Mouse (Mus musculus) frontal cortex, postnatal 10 days (tissue): ENCODE measurements at regions not wholly inside any gene's neighbourhood (a gene's known extent, or its start where the extent isn't known, plus 50 kb on each side); places are given as distances from the start of the nearest gene placed in this dataset.
A peak's percentile ranks its signal among the peaks of the same experiment; 100 is the strongest.

Experiments used
- DNase-seq, 2 experiments: peaks; one replicate each; pipeline ENCODE4 v3.0.0; 2022; ENCODE audit warnings: low spot score in 2 of 2, mixed read lengths in 1 of 2

DNA sequence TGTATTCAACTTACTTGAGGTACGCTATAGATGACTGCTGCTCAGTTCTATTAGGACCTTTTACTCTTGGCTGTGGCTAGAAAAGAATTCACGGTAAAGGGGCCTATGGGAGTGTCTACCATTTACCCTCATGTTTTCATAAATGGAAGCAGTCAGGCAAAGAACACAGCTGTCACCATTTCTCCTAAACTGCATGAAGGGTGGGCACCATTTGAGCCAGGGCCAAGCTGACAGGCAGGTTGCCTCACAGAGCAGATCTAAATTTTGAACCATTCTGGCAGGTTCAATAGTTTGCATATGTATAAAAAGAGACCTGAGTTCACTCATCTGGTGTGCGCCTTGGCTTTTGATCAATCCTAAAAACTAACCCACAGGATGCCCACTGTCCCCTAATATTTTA is 410.3 kb downstream of the Rwdd3 start:
- DNase-seq = no peak

DNA sequence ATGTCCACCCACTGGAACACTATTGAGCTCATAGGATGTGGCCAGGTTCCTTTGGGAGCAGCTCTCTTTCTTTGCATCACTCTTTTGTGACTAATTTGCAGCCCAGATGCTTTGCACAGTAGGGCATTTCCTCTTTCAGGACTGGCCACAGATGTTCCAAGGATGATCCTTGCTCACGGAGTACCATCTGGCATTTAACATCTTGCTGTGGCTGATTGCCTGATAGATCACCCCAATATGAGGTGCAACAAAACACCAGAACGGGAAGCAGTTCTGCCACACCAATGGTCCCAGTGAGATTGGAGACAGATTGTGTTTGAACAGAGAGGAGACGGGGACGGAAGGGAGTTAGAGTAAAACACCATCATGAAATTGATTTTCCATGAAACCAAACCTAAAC is 423.0 kb downstream of the Rwdd3 start:
- DNase-seq = no peak

DNA sequence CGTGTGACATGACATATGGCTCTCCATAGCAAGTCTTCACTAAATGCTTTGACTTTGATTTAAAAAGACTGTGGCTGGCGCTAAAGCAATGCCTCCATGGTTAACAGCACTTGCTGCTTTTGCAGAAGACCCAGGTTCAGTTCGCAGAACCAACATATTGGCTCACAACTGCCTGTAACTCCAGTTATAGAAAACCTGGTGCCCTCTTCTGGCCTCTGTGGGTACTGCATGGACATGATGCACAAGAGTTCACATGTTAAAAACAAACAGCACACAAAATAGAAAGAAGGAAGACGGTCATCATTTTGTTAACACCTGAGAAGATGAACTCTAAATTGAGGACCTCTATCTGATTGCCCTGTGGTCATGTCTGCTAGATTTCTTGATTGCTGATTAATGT is 423.8 kb downstream of the Rwdd3 start:
- no peak for DNase-seq

- DNase-seq = no peak
Observed at GRCm38 (mm10) chr3:120733332-120733731, 438.2 kb downstream of the Rwdd3 start.

DNA sequence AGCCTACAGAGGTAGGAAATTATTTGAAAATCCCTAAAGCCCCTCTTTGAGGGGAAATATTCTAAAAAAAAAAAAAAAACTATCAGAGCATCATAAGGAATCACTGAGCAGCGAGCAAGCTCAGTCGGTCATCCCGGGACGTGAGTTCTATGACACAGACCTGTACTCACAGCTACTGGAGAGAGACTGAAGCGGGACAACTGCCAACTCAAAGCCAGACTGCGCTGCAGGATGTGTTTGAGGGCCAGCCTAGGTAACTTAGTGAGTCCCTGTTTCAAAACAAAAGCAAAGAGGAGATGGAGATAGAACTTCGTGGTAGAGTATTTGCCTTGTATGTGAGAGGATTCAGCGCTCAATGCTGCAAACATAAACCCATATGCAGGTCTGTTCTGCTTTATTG is 439.1 kb downstream of the Rwdd3 start:
- no peak for DNase-seq

GRCm38 (mm10) chr3:120731287-120731686 is 440.2 kb downstream of the Rwdd3 start:
- DNase-seq = peak in 1 of 2 experiments; percentile 17

GRCm38 (mm10) chr3:120730225-120730624 is 441.3 kb downstream of the Rwdd3 start:
- no peak for DNase-seq

DNA sequence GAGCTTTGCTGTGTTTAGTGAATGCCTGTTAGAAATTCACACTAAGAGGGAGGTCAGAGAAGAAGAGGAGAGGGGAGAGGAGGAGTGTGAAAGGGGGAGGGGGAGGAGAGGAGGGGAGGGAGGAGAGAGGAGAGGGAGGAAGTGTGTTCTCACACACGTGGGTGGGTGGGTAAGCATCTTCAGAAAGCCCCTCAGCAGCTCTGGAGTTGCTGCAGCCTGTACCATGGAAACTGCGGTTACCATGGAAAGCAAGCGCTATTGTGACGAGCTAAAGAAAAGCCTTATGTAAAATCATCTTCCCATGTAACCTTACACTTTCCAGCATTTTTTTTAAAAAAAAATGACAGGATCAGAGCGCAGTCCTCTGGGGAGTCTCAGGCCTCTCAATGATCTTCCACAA is 441.8 kb downstream of the Rwdd3 start:
- DNase-seq = peak; percentile 45 to 71

- no peak for DNase-seq
Observed at GRCm38 (mm10) chr3:120685227-120685626, 486.3 kb downstream of the Rwdd3 start.

DNA sequence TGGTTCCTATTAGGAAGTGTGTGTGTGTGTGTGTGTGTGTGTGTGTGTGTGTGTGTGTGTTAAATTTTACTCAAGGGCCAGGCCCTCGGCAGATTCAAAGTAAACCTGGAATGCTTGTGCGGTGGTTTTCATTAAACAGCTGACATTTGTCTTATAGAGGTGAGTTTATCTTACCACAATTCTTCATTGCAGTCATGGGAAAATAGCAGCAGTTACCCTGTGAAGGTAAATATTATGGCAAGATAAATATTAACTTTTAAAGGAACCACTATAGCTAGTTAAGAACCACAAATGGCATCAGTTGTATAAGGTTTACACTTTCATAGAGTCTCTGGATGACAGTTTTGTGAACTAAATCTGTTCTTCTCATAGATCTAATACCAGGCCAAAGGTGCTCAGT is 495.6 kb downstream of the Rwdd3 start:
- no peak for DNase-seq

- DNase-seq = no peak
Observed at GRCm38 (mm10) chr3:120668654-120669053, 502.8 kb downstream of the Rwdd3 start.

DNA sequence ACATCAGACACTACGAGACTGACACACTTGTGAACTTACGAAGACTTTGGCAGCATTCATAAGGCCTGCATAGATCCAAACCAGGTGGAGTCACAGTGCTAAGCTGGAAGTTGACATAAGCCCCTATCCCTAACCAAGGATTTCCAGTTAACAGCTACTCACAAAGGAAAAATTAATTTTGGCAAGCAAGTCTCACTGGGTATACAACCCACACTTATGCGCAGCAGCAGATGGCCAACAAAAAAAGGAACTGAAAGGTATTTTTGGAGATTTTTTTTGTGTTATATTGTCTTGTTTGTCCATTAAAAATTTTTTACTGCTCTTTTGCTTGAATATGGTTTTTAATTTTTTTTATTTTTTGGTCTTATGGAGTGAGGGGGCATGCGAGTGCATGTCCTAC is 509.0 kb downstream of the Rwdd3 start:
- DNase-seq = no peak

- DNase-seq = no peak
Observed at GRCm38 (mm10) chr3:120660776-120661175, 510.7 kb downstream of the Rwdd3 start.

DNA sequence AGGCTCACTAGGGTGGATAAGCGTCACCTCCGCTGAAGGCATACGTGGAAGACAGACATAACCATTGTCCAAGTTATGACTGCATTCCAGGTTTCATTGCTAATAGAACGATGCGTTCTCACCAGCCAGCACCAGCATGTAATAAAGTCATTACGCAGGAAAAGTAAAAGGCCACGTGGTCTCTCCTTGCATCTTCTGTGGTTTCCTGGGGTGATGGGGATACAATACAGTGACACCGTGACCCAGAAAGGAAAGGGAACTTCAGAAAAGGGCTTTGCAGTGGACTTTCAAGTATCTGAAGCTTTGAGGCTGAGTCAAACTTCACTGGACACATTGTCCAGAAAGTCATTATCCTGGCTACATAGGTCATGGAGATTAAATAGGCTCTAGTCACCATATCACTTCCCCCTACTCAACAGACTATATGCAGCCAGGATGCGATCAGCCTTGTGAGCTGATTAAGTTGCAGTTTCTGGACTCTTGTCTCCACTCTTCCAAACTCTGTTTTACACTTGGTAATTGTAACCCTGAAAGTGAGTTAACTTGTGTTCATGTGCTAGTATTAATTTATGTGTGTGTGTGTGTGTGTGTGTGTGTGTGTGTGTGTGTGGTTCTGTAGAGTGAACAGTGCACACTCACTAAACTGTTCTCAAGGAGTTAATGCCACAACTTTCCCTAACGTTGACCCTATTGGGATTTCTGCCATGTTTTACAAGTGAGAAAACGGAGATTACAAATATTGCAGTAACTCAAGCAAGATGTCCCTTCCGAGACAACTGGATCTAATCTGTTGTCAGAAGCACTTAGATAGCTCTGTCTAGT is 522.2 kb downstream of the Rwdd3 start:
- DNase-seq = no peak

GRCm38 (mm10) chr3:120648391-120648790 is 523.1 kb downstream of the Rwdd3 start:
- DNase-seq = no peak

GRCm38 (mm10) chr3:120636669-120637305 is 534.7 kb downstream of the Rwdd3 start:
- peak in 1 of 2 experiments; percentile 10 for DNase-seq

GRCm38 (mm10) chr3:120618358-120618757 is 553.1 kb downstream of the Rwdd3 start:
- DNase-seq = no peak

- DNase-seq = no peak
Observed at GRCm38 (mm10) chr3:120594226-120594625, 577.3 kb downstream of the Rwdd3 start.

DNA sequence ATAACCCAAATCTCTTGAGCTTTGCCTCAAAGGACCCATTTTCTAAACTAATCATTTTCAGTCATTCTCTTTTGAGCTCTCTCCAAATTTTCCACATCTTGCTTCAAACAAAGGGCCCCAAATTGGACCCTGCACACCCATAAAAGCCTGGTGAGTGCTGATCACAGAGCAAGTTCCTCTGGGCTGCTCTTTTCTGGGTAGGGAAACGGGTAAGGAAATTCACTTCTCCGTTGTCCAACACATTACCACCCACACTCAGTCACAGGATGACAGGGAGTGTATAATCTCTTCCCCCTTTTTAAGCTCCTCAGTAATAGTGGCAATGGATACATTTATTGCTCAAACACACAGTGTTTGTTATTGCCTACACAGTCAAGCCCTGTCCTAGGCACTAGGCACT is 580.3 kb downstream of the Rwdd3 start:
- DNase-seq = no peak

DNA sequence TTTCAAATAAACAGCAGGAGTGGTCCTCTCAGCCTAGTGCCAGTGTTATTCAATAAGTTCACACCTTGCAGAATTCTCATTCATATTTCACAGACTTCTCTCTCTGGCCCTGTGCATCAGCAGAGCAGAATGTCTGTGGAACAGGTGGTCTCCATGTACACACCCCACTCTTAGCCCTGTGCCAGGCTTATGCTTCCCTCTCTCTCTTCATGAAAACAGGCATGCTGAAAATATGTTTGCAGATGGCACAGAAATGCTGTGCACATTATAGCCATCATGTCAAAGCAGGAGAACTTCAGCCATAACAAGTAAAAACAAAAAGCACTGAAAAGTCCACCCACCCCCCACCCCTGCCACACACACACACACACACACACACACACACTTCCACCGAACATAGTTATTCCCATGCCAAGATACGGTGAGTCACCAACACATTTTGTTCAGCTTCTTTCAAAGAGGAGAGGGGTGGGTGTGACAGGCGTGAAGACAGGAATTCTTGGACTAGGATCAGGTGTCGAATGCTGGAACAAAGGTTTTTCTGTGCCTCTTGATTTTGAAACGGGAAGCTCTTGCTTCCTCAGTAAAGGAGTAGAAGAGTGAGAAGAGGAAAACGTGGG is 600.6 kb downstream of the Rwdd3 start:
- DNase-seq = peak; percentile 16 to 38

GRCm38 (mm10) chr3:120541556-120542476 is 629.7 kb downstream of the Rwdd3 start:
- no peak for DNase-seq

DNA sequence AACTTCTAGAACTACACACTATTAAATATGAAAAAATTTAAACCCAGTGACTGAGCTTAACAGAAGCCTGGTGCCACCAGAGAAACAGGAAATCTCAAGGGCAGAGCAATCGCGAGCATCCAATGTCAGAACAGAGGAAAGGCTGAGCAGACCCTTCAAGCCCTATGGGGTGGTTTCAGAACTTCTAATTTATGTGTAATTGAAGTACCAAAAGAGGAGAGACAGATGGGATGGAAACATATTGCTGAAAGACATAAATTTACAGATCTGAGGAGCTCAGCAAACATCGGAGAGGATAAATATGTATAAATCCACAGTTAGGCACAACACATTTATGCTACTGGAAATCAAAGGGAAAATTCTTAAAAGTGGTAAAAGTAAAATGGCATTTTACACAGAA is 637.6 kb downstream of the Rwdd3 start:
- DNase-seq = no peak
